Mouse (Mus musculus): ENCODE measurements at regions not wholly inside any gene's neighbourhood (a gene's known extent, or its start where the extent isn't known, plus 50 kb on each side); places are given as distances from the start of the nearest gene placed in this dataset.
"Not testable (repeated sequence)": the region's sequence is repeated elsewhere in the genome, so short reads cannot be mapped to it uniquely, and the experiment has no call there.

GRCm38 (mm10) chr3:133672742-133673447 is 128.0 kb upstream of the Tet2 start:
- TF ChIP-seq CTCF (IDR thresholded peaks at IDR 0.05) = peak; percentile 31
- intact Hi-C loops (cut with DNase I) = no loop called here
- DNase-seq (ENCODE audit: extremely low spot score in 1 of 2, low spot score in 2 of 2) = peak; percentile 33 to 34
- Histone ChIP-seq H3K27ac (no peak overlapping the region), H3K4me3 (no peak overlapping the region)

GRCm38 (mm10) chr3:133677892-133678291 is 133.0 kb upstream of the Tet2 start:
- intact Hi-C loops (cut with DNase I) = no loop called here
- no peak for DNase-seq (ENCODE audit: extremely low spot score in 1 of 2, low spot score in 2 of 2)
- Histone ChIP-seq H3K27ac (no peak overlapping the region), H3K4me3 (no peak overlapping the region)
- TF ChIP-seq CTCF (IDR thresholded peaks at IDR 0.05) = no peak

- intact Hi-C loops (cut with DNase I) = no loop called here
- TF ChIP-seq CTCF (IDR thresholded peaks at IDR 0.05) = no peak
- DNase-seq (ENCODE audit: extremely low spot score in 1 of 2, low spot score in 2 of 2) = no peak
- Histone ChIP-seq H3K27ac (no peak overlapping the region), H3K4me3 (no peak overlapping the region)
Observed at GRCm38 (mm10) chr3:133679891-133680290, 135.0 kb upstream of the Tet2 start.

- no peak overlapping the region for H3K27ac ChIP-seq
- no peak for DNase-seq (ENCODE audit: extremely low spot score in 1 of 2, low spot score in 2 of 2)
- no peak for TF ChIP-seq CTCF (IDR thresholded peaks at IDR 0.05)
- intact Hi-C loops (cut with DNase I) = no loop called here
- H3K4me3 ChIP-seq = no peak overlapping the region
Observed at GRCm38 (mm10) chr3:133680343-133680742, 135.4 kb upstream of the Tet2 start.

GRCm38 (mm10) chr3:133680805-133681204 is 135.9 kb upstream of the Tet2 start:
- Histone ChIP-seq H3K4me3 (no peak overlapping the region), H3K27ac (no peak overlapping the region)
- intact Hi-C loops (cut with DNase I) = no loop called here
- no peak for DNase-seq (ENCODE audit: extremely low spot score in 1 of 2, low spot score in 2 of 2)
- TF ChIP-seq CTCF (IDR thresholded peaks at IDR 0.05) = no peak

GRCm38 (mm10) chr3:133684196-133684743 is 139.3 kb upstream of the Tet2 start:
- no peak for DNase-seq (ENCODE audit: extremely low spot score in 1 of 2, low spot score in 2 of 2)
- no peak overlapping the region for H3K27ac ChIP-seq
- H3K4me3 ChIP-seq = no peak overlapping the region
- intact Hi-C loops (cut with DNase I) = no loop called here
- TF ChIP-seq CTCF (IDR thresholded peaks at IDR 0.05) = no peak

- Histone ChIP-seq H3K27ac (no peak overlapping the region), H3K4me3 (no peak overlapping the region)
- no peak for TF ChIP-seq CTCF (IDR thresholded peaks at IDR 0.05)
- intact Hi-C loops (cut with DNase I) = no loop called here
- no peak for DNase-seq (ENCODE audit: extremely low spot score in 1 of 2, low spot score in 2 of 2)
Observed at GRCm38 (mm10) chr3:133684747-133685146, 139.8 kb upstream of the Tet2 start.

GRCm38 (mm10) chr3:133685393-133685792 is 140.5 kb upstream of the Tet2 start:
- Histone ChIP-seq H3K27ac (no peak overlapping the region), H3K4me3 (no peak overlapping the region)
- intact Hi-C loops (cut with DNase I) = no loop called here
- TF ChIP-seq CTCF (IDR thresholded peaks at IDR 0.05) = no peak
- DNase-seq (ENCODE audit: extremely low spot score in 1 of 2, low spot score in 2 of 2) = no peak

GRCm38 (mm10) chr3:133694057-133694456 is 149.1 kb upstream of the Tet2 start:
- intact Hi-C loops (cut with DNase I) = loop anchor here (5.0 kb wide), 1 partner anchor 63 kb away; no protein-coding TSS in a partner anchor
- TF ChIP-seq CTCF (IDR thresholded peaks at IDR 0.05) = no peak
- Histone ChIP-seq H3K27ac (no peak overlapping the region), H3K4me3 (no peak overlapping the region)
- peak; percentile 15 to 18 for DNase-seq (ENCODE audit: extremely low spot score in 1 of 2, low spot score in 2 of 2)

GRCm38 (mm10) chr3:133696122-133696521 is 151.2 kb upstream of the Tet2 start:
- no peak overlapping the region for H3K27ac ChIP-seq
- no peak overlapping the region for H3K4me3 ChIP-seq
- no peak for DNase-seq (ENCODE audit: extremely low spot score in 1 of 2, low spot score in 2 of 2)
- intact Hi-C loops (cut with DNase I) = no loop called here
- TF ChIP-seq CTCF (IDR thresholded peaks at IDR 0.05) = no peak

GRCm38 (mm10) chr3:133704849-133705248 is 159.9 kb upstream of the Tet2 start:
- H3K27ac ChIP-seq; intact Hi-C loops (cut with DNase I); DNase-seq (ENCODE audit: extremely low spot score in 1 of 2, low spot score in 2 of 2); H3K4me3 ChIP-seq: not testable (repeated sequence)

- TF ChIP-seq CTCF (IDR thresholded peaks at IDR 0.05) = no peak
- no peak for DNase-seq (ENCODE audit: extremely low spot score in 1 of 2, low spot score in 2 of 2)
- Histone ChIP-seq H3K27ac (no peak overlapping the region), H3K4me3 (no peak overlapping the region)
- intact Hi-C loops (cut with DNase I) = no loop called here
Observed at GRCm38 (mm10) chr3:133711518-133711917, 166.6 kb upstream of the Tet2 start.
